Mouse (Mus musculus) spleen, postnatal 14 days (tissue): ENCODE data around the gene Ubald2.
"Not testable (repeated sequence)": the region's sequence is repeated elsewhere in the genome, so short reads cannot be mapped to it uniquely, and the experiment has no call there.

Experiments
- DNase-seq, 2 experiments: peaks; one replicate each; pipeline ENCODE4 v3.0.0; 2021 to 2022; ENCODE audit warnings: low spot score in 2 of 2

Ubald2 gene

GRCm38 (mm10) chr11:116433356-116434286 lies at the start of gene Ubald2:
TSS of gene Ubald2 (plus strand) at chr11:116434094.
- DNase-seq = peak; percentile 97 to 98

- no peak for DNase-seq
These were observed 49.7 kb upstream of the Ubald2 start for GRCm38 (mm10) chr11:116384171-116384570.

- DNase-seq = no peak
These were observed 47.9 kb upstream of the Ubald2 start for GRCm38 (mm10) chr11:116385999-116386398.

GRCm38 (mm10) chr11:116387086-116388071 lies 46.5 kb upstream of the Ubald2 start:
- DNase-seq = no peak

GRCm38 (mm10) chr11:116388841-116389480 lies 44.9 kb upstream of the Ubald2 start:
- DNase-seq = peak; percentile 26 to 33

- no peak for DNase-seq
These were observed 39.1 kb upstream of the Ubald2 start for GRCm38 (mm10) chr11:116394769-116395168.

GRCm38 (mm10) chr11:116396276-116396933 lies 37.5 kb upstream of the Ubald2 start:
- DNase-seq = no peak

GRCm38 (mm10) chr11:116396934-116397330 lies 37.0 kb upstream of the Ubald2 start:
- DNase-seq = no peak

GRCm38 (mm10) chr11:116397517-116398347 lies 36.2 kb upstream of the Ubald2 start:
- DNase-seq = no peak

- DNase-seq = no peak
These were observed 35.6 kb upstream of the Ubald2 start for GRCm38 (mm10) chr11:116398348-116398677.

- DNase-seq = no peak
These were observed 33.3 kb upstream of the Ubald2 start for GRCm38 (mm10) chr11:116400560-116400959.

GRCm38 (mm10) chr11:116405601-116406000 lies 28.3 kb upstream of the Ubald2 start:
- DNase-seq = no peak

GRCm38 (mm10) chr11:116406231-116406728 lies 27.6 kb upstream of the Ubald2 start:
- DNase-seq = no peak

GRCm38 (mm10) chr11:116409008-116409407 lies 24.9 kb upstream of the Ubald2 start:
- no peak for DNase-seq

GRCm38 (mm10) chr11:116410415-116410814 lies 23.5 kb upstream of the Ubald2 start:
- not testable (repeated sequence) for DNase-seq

GRCm38 (mm10) chr11:116411582-116411981 lies 22.3 kb upstream of the Ubald2 start:
- DNase-seq = no peak

GRCm38 (mm10) chr11:116412028-116412827 lies 21.7 kb upstream of the Ubald2 start:
- DNase-seq = no peak

- peak; percentile 68 to 71 for DNase-seq
These were observed 20.8 kb upstream of the Ubald2 start, which contains the start of gene Rnf157 for GRCm38 (mm10) chr11:116412904-116413630. TSS of gene Rnf157 (minus strand) at chr11:116413032.

GRCm38 (mm10) chr11:116413631-116414022 lies 20.3 kb upstream of the Ubald2 start:
- DNase-seq = no peak
